ENCODE assay signal across 8 mouse cellular contexts in genomic region chr11:53197111-53197510, GRCm38 (mm10).
"Had no signal": no experiment of that assay in that cellular context is flagged by ENCODE, and none has a peak within 500 bp of the region (broad histone marks: within the 10 kb centered on the region; RNA-seq: fewer than 3 reads in every experiment).

No protein-coding gene starts in this region.

- DNase-seq: liver, postnatal 0 days; lung, adult 2 months; lung, postnatal 14 days; lung, postnatal 36 days; right cerebral cortex, postnatal 14 days; thymus, adult 2 months; thymus, postnatal 25 days; thymus, postnatal 4 days had no signal
